Mouse (Mus musculus) gastrocnemius, adult 18-20 months (tissue): ENCODE data around the gene Skp1a. TPM values are rescaled to one million over a fixed set of nuclear protein-coding genes. Genes with fewer than 3 reads are reported as not detected.
A peak's percentile ranks its signal among the peaks of the same experiment; 100 is the strongest.
"Not testable (repeated sequence)": the region's sequence is repeated elsewhere in the genome, so short reads cannot be mapped to it uniquely, and the experiment has no call there.

Experiments
- DNase-seq: peaks from one replicate; pipeline ENCODE4 v3.0.0; 2021; ENCODE audit warnings: low spot score
- long read RNA-seq, 2 experiments: library from polyadenylated mRNA; stranded (forward); transcript quantifications; one replicate each; pipeline ENCODE4 v2.0.0; 2021
- total RNA-seq, 2 experiments: library from RNA; stranded (reverse); gene quantifications; 2 replicates each; pipeline ENCODE4 v1.2.3; 2021

The Skp1a gene
- 100 to 1,000 TPM; 289 to 291 TPM for total RNA-seq
- long read RNA-seq, experiment 1, transcript Skp1a-201 (6 exons, 1,440 nt), result major isoform, 169 of 176 reads
- long read RNA-seq, experiment 1, partial matches to known transcripts, result 4 of 176 reads
- long read RNA-seq, experiment 1, other reads (novel, unspliced or antisense), result 3 of 176 reads
- long read RNA-seq, experiment 2, transcript Skp1a-201 (6 exons, 1,440 nt), result major isoform, 153 of 156 reads
- long read RNA-seq, experiment 2, partial matches to known transcripts, result 0 of 156 reads
- long read RNA-seq, experiment 2, other reads (novel, unspliced or antisense), result 3 of 156 reads

GRCm38 (mm10) chr11:52231606-52232541 lies at the start of gene Skp1a:
TSS of gene Skp1a (plus strand) at chr11:52231995.
- peak; percentile 91 for DNase-seq

- not testable (repeated sequence) for DNase-seq
Measured at GRCm38 (mm10) chr11:52196496-52197023, 35.2 kb upstream of the Skp1a start.

- no peak for DNase-seq
Measured at GRCm38 (mm10) chr11:52213887-52214286, 17.9 kb upstream of the Skp1a start, which contains the start of gene Olfr1371. TSS of gene Olfr1371 (minus strand) at chr11:52213987.

- DNase-seq, result peak; percentile 46
Measured at GRCm38 (mm10) chr11:52220282-52220681, 11.5 kb upstream of the Skp1a start.

- DNase-seq, result not testable (repeated sequence)
Measured at GRCm38 (mm10) chr11:52221921-52222320, 9.9 kb upstream of the Skp1a start.

- no peak for DNase-seq
Measured at GRCm38 (mm10) chr11:52222891-52223290, 8.9 kb upstream of the Skp1a start.

GRCm38 (mm10) chr11:52223968-52224682 lies 7.7 kb upstream of the Skp1a start:
- no peak for DNase-seq

- DNase-seq, result no peak
Measured at GRCm38 (mm10) chr11:52225986-52226599, 5.7 kb upstream of the Skp1a start.

- DNase-seq, result no peak
Measured at GRCm38 (mm10) chr11:52227053-52227452, 4.7 kb upstream of the Skp1a start.

- no peak for DNase-seq
Measured at GRCm38 (mm10) chr11:52227466-52228226, 4.1 kb upstream of the Skp1a start.

GRCm38 (mm10) chr11:52228722-52229448 lies 2.9 kb upstream of the Skp1a start:
- no peak for DNase-seq

- DNase-seq, result no peak
Measured at GRCm38 (mm10) chr11:52230694-52231093, 1.1 kb upstream of the Skp1a start.

- no peak for DNase-seq
Measured at GRCm38 (mm10) chr11:52233043-52233653, 1.4 kb downstream of the Skp1a start.

GRCm38 (mm10) chr11:52233906-52234305 lies 2.1 kb downstream of the Skp1a start:
- no peak for DNase-seq

- DNase-seq, result no peak
Measured at GRCm38 (mm10) chr11:52234509-52234908, 2.7 kb downstream of the Skp1a start.

- no peak for DNase-seq
Measured at GRCm38 (mm10) chr11:52240898-52241542, 9.2 kb downstream of the Skp1a start.

- DNase-seq, result no peak
Measured at GRCm38 (mm10) chr11:52249452-52249851, 17.7 kb downstream of the Skp1a start.

GRCm38 (mm10) chr11:52251770-52252169 lies 20.0 kb downstream of the Skp1a start:
- no peak for DNase-seq

- DNase-seq, result no peak
Measured at GRCm38 (mm10) chr11:52252692-52253091, 20.9 kb downstream of the Skp1a start.
